Mouse (Mus musculus) hindbrain, postnatal 0 days (tissue): ENCODE results near the gene Dst. TPM values are rescaled to one million over a fixed set of nuclear protein-coding genes. Genes with fewer than 3 reads are reported as not detected.

Source experiments
- ATAC-seq: fragments of 200-750 bp; cut with Nextera tagmentation; 2 replicates; pipeline ENCODE4 v1.8.0; 2017; ENCODE audit warnings: mild to moderate bottlenecking, moderate TSS enrichment, moderate library complexity
- DNase-seq: peaks from one replicate; pipeline ENCODE4 v3.0.0-alpha.2; 2015; ENCODE audit warnings: low spot score
- H3K27ac ChIP-seq: fragments of 300-500 bp; sonication (generic); 2 replicates; pipeline ENCODE4 v1.5.1; 2014; ENCODE audit warnings: mild to moderate bottlenecking
- H3K27me3 ChIP-seq: fragments of 300-500 bp; sonication (generic); 2 replicates; pipeline ENCODE4 v1.6.1; 2014; ENCODE audit warnings: low read length, mixed read lengths; ENCODE audit not compliant: insufficient read depth
- H3K36me3 ChIP-seq: fragments of 300-500 bp; sonication (generic); 2 replicates; pipeline ENCODE4 v1.6.1; 2014; ENCODE audit warnings: low read length, mixed read lengths; ENCODE audit not compliant: insufficient read depth
- H3K4me1 ChIP-seq: fragments of 300-500 bp; sonication (generic); 2 replicates; pipeline ENCODE4 v1.6.1; 2014; ENCODE audit warnings: antibody characterized with exemption, low read length, mixed read lengths; ENCODE audit not compliant: insufficient read depth
- H3K4me2 ChIP-seq: fragments of 300-500 bp; sonication (generic); 2 replicates; pipeline ENCODE4 v1.6.1; 2014; ENCODE audit warnings: low read depth, mild to moderate bottlenecking, low read length, moderate library complexity, mixed read lengths
- H3K4me3 ChIP-seq: fragments of 300-500 bp; sonication (generic); 2 replicates; pipeline ENCODE4 v1.5.1; 2014; ENCODE audit warnings: low read length
- H3K9ac ChIP-seq: fragments of 300-500 bp; sonication (generic); replicated peaks from 2 replicates; pipeline ENCODE4 v1.6.1; 2014; ENCODE audit warnings: mild to moderate bottlenecking, low read length, moderate library complexity, mixed read lengths
- H3K9me3 ChIP-seq: fragments of 300-500 bp; sonication (generic); 2 replicates; pipeline ENCODE4 v1.6.1; 2016; ENCODE audit warnings: low read length, mixed read lengths
- CTCF ChIP-seq: IDR thresholded peaks from 2 replicates; pipeline ENCODE4 v1.5.1; 2016; ENCODE audit warnings: antibody characterized with exemption, control low read depth, low read depth
- WGBS: fragments of 180-500 bp; shearing (Covaris S2); extraction: QIAGEN DNeasy Blood & Tissue Kit; methylation state at CpG from one replicate; pipeline ENCODE4 v1.1.7; 2014; 5-methylcytosine and 5-hydroxymethylcytosine counted together
- polyA plus RNA-seq: library from polyadenylated mRNA; unstranded; fragments of >200 nt; fragmentation: Nextera tagmentation; extraction: Ambion mirVana; gene quantifications from 2 replicates; pipeline ENCODE4 v1.2.1, GENCODE M21; 2015
- total RNA-seq: library from RNA; depleted of rRNA; stranded (reverse); fragments of >200 nt; gene quantifications from 2 replicates; pipeline ENCODE4 v1.2.3, GENCODE M21; 2014

Dst gene
- total and polyA plus RNA-seq, 2 experiments from 2014 or later: 33.0 to 155 TPM

DNA sequence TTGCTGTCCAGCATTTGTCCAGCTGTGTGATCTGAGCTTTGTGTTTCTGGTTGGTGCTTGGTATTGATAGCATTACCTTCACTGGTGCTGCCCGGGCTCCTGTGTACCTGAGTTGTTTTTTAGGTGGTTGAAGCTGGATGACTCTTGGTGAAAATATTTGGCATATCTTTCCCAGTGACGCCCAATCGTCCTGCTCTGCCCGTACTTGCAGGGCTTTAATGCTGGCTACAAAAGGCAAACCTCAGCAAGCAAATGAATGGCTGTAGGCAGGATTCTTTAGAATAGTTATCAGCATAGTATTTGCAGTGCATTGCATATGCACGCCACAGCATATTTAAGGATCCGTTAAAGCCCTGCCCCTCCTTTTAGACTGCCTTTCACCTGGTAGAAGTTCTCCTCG, 251.9 kb downstream of the Dst start:
- no peak overlapping the region for H3K27ac ChIP-seq
- no peak for DNase-seq
- ATAC-seq: no peak
- H3K4me2 ChIP-seq: no peak overlapping the region
- no peaks in the 10 kb centered on the region for H3K4me1 ChIP-seq
- no peak overlapping the region for H3K9ac ChIP-seq
- no peak overlapping the region for H3K4me3 ChIP-seq
- no peaks in the 10 kb centered on the region for H3K9me3 ChIP-seq
- no peak for TF ChIP-seq CTCF
- no peaks in the 10 kb centered on the region for H3K27me3 ChIP-seq
- peaks cover 19% of the 10 kb centered on the region; the same call in 1 of the 2 replicates for H3K36me3 ChIP-seq
- 92% methylated on average over 7 of the region's 7 CpGs for WGBS

GRCm38 (mm10) chr1:34164616-34165295, 256.7 kb downstream of the Dst start:
- H3K36me3 ChIP-seq: peaks cover 32% of the 10 kb centered on the region; the same call in 1 of the 2 replicates
- ATAC-seq: peak; percentile 73

DNA sequence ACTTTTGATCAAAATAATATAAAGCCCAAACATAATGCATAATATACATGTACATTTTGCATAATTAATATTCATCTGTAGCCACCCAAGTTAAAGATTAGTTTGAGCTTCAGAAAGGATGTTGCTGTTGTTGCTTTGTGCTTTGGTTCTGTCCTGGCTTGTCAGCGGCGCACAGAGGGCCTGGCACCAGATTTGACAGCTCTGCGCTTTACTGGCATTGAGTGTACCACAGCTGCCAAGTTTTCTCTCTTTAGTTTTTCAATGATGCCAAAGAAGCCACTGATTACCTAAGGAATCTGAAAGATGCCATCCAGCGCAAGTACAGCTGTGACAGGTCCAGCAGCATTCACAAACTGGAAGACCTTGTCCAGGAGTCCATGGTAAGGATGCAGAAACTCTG, 257.9 kb downstream of the Dst start:
- DNase-seq: peak; percentile 60
- H3K4me3 ChIP-seq: no peak overlapping the region
- no peaks in the 10 kb centered on the region for H3K9me3 ChIP-seq
- no peak overlapping the region for H3K4me2 ChIP-seq
- 45% methylated on average over 4 of the region's 4 CpGs for WGBS
- ATAC-seq: peak; percentile 52
- no peaks in the 10 kb centered on the region for H3K27me3 ChIP-seq
- H3K4me1 ChIP-seq: no peaks in the 10 kb centered on the region
- no peak for TF ChIP-seq CTCF
- no peak overlapping the region for H3K27ac ChIP-seq
- no peak overlapping the region for H3K9ac ChIP-seq
- peaks cover 38% of the 10 kb centered on the region for H3K36me3 ChIP-seq

More at GRCm38 (mm10) chr1:34164616-34165295, 256.7 kb downstream of the Dst start:
- WGBS: 67% methylated on average over 14 of the region's 14 CpGs
- Histone ChIP-seq H3K4me3 (no peak overlapping the region), H3K9ac (no peak overlapping the region), H3K4me1 (no peaks in the 10 kb centered on the region), H3K27me3 (no peaks in the 10 kb centered on the region), H3K27ac (no peak overlapping the region), H3K9me3 (no peaks in the 10 kb centered on the region), H3K4me2 (no peak overlapping the region)
- peak; percentile 91 for DNase-seq
- peak; percentile 88 for TF ChIP-seq CTCF

DNA sequence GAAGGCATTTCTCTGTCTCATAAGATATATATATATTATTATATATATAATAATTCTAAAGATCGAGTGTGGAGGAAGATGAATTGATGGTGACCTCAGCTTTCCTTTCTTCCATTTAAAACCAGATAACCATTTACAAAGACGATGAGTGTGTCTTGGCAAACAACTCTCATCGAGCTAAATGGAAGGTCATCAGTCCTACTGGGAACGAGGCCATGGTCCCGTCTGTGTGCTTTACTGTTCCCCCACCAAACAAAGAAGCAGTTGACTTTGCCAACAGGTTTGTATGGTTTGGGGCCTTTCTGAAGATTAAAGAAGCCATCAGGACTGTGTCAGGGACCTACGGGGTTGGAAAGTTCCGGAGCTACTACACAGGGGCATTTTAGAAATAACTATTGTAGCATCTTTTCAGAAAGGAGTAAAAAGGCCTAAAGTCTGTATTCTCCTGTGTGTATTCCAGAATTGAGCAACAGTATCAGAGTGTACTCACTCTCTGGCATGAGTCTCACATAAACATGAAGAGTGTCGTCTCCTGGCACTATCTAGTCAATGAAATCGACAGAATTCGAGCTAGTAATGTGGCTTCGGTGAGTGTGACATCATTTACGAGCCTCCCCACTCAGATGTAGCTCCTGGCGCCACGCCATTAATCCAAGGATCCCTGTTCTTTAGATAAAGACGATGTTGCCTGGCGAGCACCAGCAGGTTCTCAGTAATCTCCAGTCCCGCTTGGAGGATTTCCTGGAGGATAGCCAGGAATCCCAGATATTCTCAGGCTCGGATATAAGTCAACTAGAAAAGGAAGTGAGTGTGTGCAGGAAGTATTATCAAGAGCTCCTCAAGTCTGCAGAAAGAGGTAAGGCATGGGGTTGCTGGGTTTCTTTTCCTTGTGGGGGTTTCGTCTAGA, 259.4 kb downstream of the Dst start:
- ATAC-seq: no peak
- Histone ChIP-seq H3K9ac (no peak overlapping the region), H3K9me3 (no peaks in the 10 kb centered on the region), H3K4me1 (no peaks in the 10 kb centered on the region), H3K36me3 (peaks cover 46% of the 10 kb centered on the region), H3K4me2 (no peak overlapping the region), H3K27me3 (no peaks in the 10 kb centered on the region), H3K27ac (peak overlapping the region; percentile 27; the same call in 1 of the 2 replicates), H3K4me3 (no peak overlapping the region)
- 41% methylated on average over 19 of the region's 19 CpGs for WGBS
- no peak for TF ChIP-seq CTCF
- DNase-seq: peak; percentile 66

- Histone ChIP-seq H3K27ac (no peak overlapping the region), H3K9me3 (no peaks in the 10 kb centered on the region), H3K27me3 (no peaks in the 10 kb centered on the region), H3K4me1 (no peaks in the 10 kb centered on the region), H3K4me3 (no peak overlapping the region), H3K4me2 (no peak overlapping the region), H3K36me3 (peaks cover 51% of the 10 kb centered on the region), H3K9ac (no peak overlapping the region)
- 91% methylated on average over 12 of the region's 12 CpGs for WGBS
- ATAC-seq (no peak), DNase-seq (no peak)
- TF ChIP-seq CTCF: no peak
These were observed 261.1 kb downstream of the Dst start for GRCm38 (mm10) chr1:34169086-34169485.

DNA sequence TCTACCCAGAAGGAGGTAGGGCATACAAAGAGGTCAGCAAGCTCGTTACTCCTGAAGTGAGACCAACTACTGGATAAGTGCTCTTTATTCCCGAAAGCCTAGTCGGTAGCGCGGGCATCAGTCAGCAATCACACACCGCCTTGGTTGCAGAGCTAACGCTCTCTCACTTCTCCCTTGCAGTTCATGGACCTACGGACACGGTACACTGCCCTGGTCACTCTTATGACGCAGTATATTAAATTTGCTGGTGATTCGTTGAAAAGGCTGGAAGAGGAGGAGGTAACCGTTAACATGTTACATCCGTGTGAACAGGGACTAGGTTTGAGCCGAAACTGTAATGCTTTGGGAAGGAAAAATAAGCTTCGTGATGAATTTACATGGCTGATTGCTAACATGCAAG, 266.5 kb downstream of the Dst start:
- TF ChIP-seq CTCF: no peak
- H3K27me3 ChIP-seq: no peaks in the 10 kb centered on the region
- 93% methylated on average over 15 of the region's 15 CpGs for WGBS
- no peak overlapping the region for H3K9ac ChIP-seq
- DNase-seq (no peak), ATAC-seq (no peak)
- H3K27ac ChIP-seq: no peak overlapping the region
- H3K36me3 ChIP-seq: peaks cover 66% of the 10 kb centered on the region
- H3K4me1 ChIP-seq: no peaks in the 10 kb centered on the region
- H3K4me3 ChIP-seq: no peak overlapping the region
- no peak overlapping the region for H3K4me2 ChIP-seq
- H3K9me3 ChIP-seq: no peaks in the 10 kb centered on the region
